Mouse (Mus musculus) natural killer cell, adult 2 months (primary cell): ENCODE results near the gene Tex10.
A peak's percentile ranks its signal among the peaks of the same experiment; 100 is the strongest.

Source experiments
- DNase-seq, 2 experiments: peaks; one replicate each; pipeline ENCODE4 v3.0.0; 2022; ENCODE audit warnings: low spot score in 2 of 2

The Tex10 gene

GRCm38 (mm10) chr4:48472792-48473650 is at the start of gene Tex10:
Gene Tex10, minus strand, starts transcription at chr4:48473459.
- peak; percentile 85 to 92 for DNase-seq

GRCm38 (mm10) chr4:48510861-48511260 is 37.6 kb upstream of the Tex10 start:
- DNase-seq: no peak

GRCm38 (mm10) chr4:48492510-48492909 is 19.3 kb upstream of the Tex10 start:
- DNase-seq: no peak

- DNase-seq: no peak
These were observed 18.1 kb upstream of the Tex10 start for GRCm38 (mm10) chr4:48491290-48491743.

- DNase-seq: no peak
These were observed 15.7 kb upstream of the Tex10 start for GRCm38 (mm10) chr4:48488916-48489315.

GRCm38 (mm10) chr4:48481287-48481686 is 8.0 kb upstream of the Tex10 start:
- peak in 1 of 2 experiments; percentile 17 for DNase-seq

GRCm38 (mm10) chr4:48473651-48474011 is 372 bp upstream of the Tex10 start:
- DNase-seq: no peak

- no peak for DNase-seq
These were observed 1.0 kb downstream of the Tex10 start for GRCm38 (mm10) chr4:48472052-48472791.

- DNase-seq: no peak
These were observed 2.3 kb downstream of the Tex10 start for GRCm38 (mm10) chr4:48470977-48471376.

GRCm38 (mm10) chr4:48461060-48461459 is 12.2 kb downstream of the Tex10 start:
- DNase-seq: no peak

- DNase-seq: no peak
These were observed 14.8 kb downstream of the Tex10 start for GRCm38 (mm10) chr4:48458436-48458835.

GRCm38 (mm10) chr4:48454106-48454773 is 19.0 kb downstream of the Tex10 start:
- DNase-seq: no peak

GRCm38 (mm10) chr4:48428054-48428453 is 45.2 kb downstream of the Tex10 start:
- DNase-seq: no peak

GRCm38 (mm10) chr4:48427413-48427812 is 45.8 kb downstream of the Tex10 start:
- DNase-seq: no peak

GRCm38 (mm10) chr4:48423738-48424137 is 49.5 kb downstream of the Tex10 start:
- DNase-seq: no peak

- no peak for DNase-seq
These were observed 50.6 kb downstream of the Tex10 start for GRCm38 (mm10) chr4:48422633-48423032.

- no peak for DNase-seq
These were observed 54.3 kb downstream of the Tex10 start for GRCm38 (mm10) chr4:48418831-48419468.

GRCm38 (mm10) chr4:48415838-48416335 is 57.4 kb downstream of the Tex10 start:
- no peak for DNase-seq

- DNase-seq: no peak
These were observed 59.8 kb downstream of the Tex10 start for GRCm38 (mm10) chr4:48413473-48413872.

GRCm38 (mm10) chr4:48407350-48408039 is 65.8 kb downstream of the Tex10 start:
- peak; percentile 25 to 53 for DNase-seq
